Mouse (Mus musculus) midbrain, embryonic 13.5 days (tissue): ENCODE results near the gene Cacng8. TPM values are rescaled to one million over a fixed set of nuclear protein-coding genes. Genes with fewer than 3 reads are reported as not detected.
A peak's percentile ranks its signal among the peaks of the same experiment; 100 is the strongest.

ENCODE experiments used
- ATAC-seq: fragments of 200-750 bp; cut with Nextera tagmentation; 2 replicates; pipeline ENCODE4 v1.8.0; 2017; ENCODE audit warnings: mild to moderate bottlenecking, moderate TSS enrichment, moderate library complexity
- H3K27ac ChIP-seq: fragments of 300-500 bp; sonication (generic); 2 replicates; pipeline ENCODE4 v1.5.1; 2015; ENCODE audit warnings: inconsistent platforms, mild to moderate bottlenecking, moderate library complexity
- H3K27me3 ChIP-seq: fragments of 300-500 bp; sonication (generic); 2 replicates; pipeline ENCODE4 v1.6.1; 2015; ENCODE audit warnings: mild to moderate bottlenecking, inconsistent platforms
- H3K36me3 ChIP-seq: fragments of 300-500 bp; sonication (generic); 2 replicates; pipeline ENCODE4 v1.6.1; 2015; ENCODE audit warnings: mild to moderate bottlenecking, inconsistent platforms
- H3K4me1 ChIP-seq: fragments of 300-500 bp; sonication (generic); replicated peaks from 2 replicates; pipeline ENCODE4 v1.6.1; 2015; ENCODE audit warnings: inconsistent platforms
- H3K4me2 ChIP-seq: fragments of 300-500 bp; sonication (generic); replicated peaks from 2 replicates; pipeline ENCODE4 v1.6.1; 2015; ENCODE audit warnings: moderate library complexity, mild to moderate bottlenecking, inconsistent platforms
- H3K4me3 ChIP-seq: fragments of 300-500 bp; sonication (generic); replicated peaks from 2 replicates; pipeline ENCODE4 v1.5.1; 2015; ENCODE audit warnings: mild to moderate bottlenecking, inconsistent platforms
- H3K9ac ChIP-seq: fragments of 300-500 bp; sonication (generic); replicated peaks from 2 replicates; pipeline ENCODE4 v1.6.1; 2015; ENCODE audit warnings: mild to moderate bottlenecking, inconsistent platforms
- H3K9me3 ChIP-seq: fragments of 300-500 bp; sonication (generic); 2 replicates; pipeline ENCODE4 v1.6.1; 2016; ENCODE audit warnings: mild to moderate bottlenecking, inconsistent platforms
- WGBS: fragments of 180-500 bp; shearing (Covaris S2); methylation state at CpG from one replicate; pipeline ENCODE4 v1.1.7; 2015; 5-methylcytosine and 5-hydroxymethylcytosine counted together
- polyA plus RNA-seq: library from polyadenylated mRNA; unstranded; fragments of >200 nt; fragmentation: Nextera tagmentation; extraction: Ambion mirVana; gene quantifications from 2 replicates; pipeline ENCODE4 v1.2.1, GENCODE M21; 2015

The Cacng8 gene
- polyA plus RNA-seq, 1 experiment from 2014 or later = 13.9 TPM

DNA sequence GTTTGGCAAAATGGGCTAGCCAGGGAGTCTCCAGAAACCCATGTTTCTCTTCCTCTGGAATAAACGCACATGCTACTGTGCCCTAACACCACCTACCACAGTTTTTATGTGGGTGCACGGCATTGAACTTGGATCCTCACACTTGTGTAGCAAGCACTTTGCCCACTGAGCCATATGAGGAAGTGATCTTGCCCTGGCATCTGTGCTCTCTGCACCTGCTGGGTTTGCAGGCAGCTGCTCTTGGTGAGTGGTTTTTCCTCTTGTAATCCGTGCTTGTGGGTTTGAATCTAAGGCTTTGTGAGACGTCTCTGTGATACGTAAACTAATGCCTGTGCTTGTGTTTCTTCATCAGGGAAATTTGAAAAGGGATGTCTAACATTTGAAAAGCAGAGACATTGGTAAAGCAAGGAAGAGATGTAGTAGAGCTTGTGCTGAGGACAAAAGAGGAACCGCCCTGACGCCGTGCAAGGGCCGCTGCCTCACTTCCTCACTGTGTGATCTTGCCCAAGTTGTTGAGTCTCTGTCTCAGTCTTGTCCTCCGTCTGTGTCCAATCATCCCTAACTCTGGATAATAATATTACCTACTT is 52.1 kb downstream of the Cacng8 start:
- no peaks in the 10 kb centered on the region for H3K36me3 ChIP-seq
- ATAC-seq = no peak
- H3K9me3 ChIP-seq = no peaks in the 10 kb centered on the region
- H3K4me2 ChIP-seq = no peak overlapping the region
- 89% methylated on average over 10 of the region's 10 CpGs for WGBS
- no peaks in the 10 kb centered on the region for H3K4me1 ChIP-seq
- H3K9ac ChIP-seq = no peak overlapping the region
- H3K4me3 ChIP-seq = no peak overlapping the region
- H3K27ac ChIP-seq = no peak overlapping the region
- H3K27me3 ChIP-seq = no peaks in the 10 kb centered on the region

GRCm38 (mm10) chr7:3444678-3445077 is 54.2 kb downstream of the Cacng8 start:
- WGBS = 86% methylated on average over 3 of the region's 3 CpGs
- Histone ChIP-seq H3K4me3 (no peak overlapping the region), H3K36me3 (no peaks in the 10 kb centered on the region), H3K27ac (no peak overlapping the region), H3K4me1 (no peaks in the 10 kb centered on the region), H3K4me2 (no peak overlapping the region), H3K9ac (no peak overlapping the region), H3K27me3 (no peaks in the 10 kb centered on the region), H3K9me3 (no peaks in the 10 kb centered on the region)
- no peak for ATAC-seq

GRCm38 (mm10) chr7:3446584-3446983 is 56.1 kb downstream of the Cacng8 start:
- H3K9ac ChIP-seq = no peak overlapping the region
- H3K27me3 ChIP-seq = no peaks in the 10 kb centered on the region
- H3K27ac ChIP-seq = no peak overlapping the region
- WGBS = 83% methylated on average over 3 of the region's 3 CpGs
- H3K4me1 ChIP-seq = no peaks in the 10 kb centered on the region
- no peak overlapping the region for H3K4me2 ChIP-seq
- no peaks in the 10 kb centered on the region for H3K36me3 ChIP-seq
- no peak overlapping the region for H3K4me3 ChIP-seq
- no peaks in the 10 kb centered on the region for H3K9me3 ChIP-seq
- no peak for ATAC-seq

- Histone ChIP-seq H3K4me1 (no peaks in the 10 kb centered on the region), H3K9ac (no peak overlapping the region), H3K27ac (no peak overlapping the region), H3K4me2 (no peak overlapping the region), H3K4me3 (no peak overlapping the region), H3K36me3 (no peaks in the 10 kb centered on the region), H3K9me3 (no peaks in the 10 kb centered on the region), H3K27me3 (no peaks in the 10 kb centered on the region)
- ATAC-seq = no peak
- 73% methylated on average over 4 of the region's 4 CpGs for WGBS
Measured at GRCm38 (mm10) chr7:3447026-3447425, 56.5 kb downstream of the Cacng8 start.

DNA sequence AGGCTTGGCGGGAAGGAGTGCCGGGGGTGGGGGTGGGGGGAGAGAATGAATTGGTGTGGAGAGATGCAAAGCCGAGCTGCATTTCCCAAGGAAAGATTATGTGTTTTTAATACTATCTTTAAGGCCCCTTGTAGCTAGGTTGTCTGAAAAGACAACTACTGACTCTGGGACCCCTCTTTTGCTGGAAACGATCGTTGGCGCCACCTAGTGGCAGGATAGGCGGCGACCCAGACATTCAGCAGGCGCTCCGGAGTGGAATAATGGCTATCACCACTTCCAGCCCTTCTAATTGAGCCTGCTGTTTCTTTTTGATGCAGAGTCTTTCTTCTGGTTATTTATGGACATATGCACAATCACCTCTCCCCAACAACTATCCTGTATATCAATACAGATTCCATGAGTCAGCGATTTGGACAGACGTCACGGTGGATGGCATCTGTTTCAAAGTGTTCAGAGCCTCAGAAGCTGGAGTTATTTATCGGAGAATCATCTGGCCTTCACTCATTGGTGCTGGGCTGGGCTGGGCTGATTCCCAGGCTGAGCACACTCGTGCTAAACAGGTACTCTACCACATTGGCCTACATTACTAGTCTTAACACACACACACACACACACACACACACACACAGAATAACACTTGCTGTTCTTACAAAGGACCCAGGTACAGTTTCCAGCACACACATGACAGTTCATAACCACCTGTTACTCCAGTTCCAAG is 58.4 kb downstream of the Cacng8 start:
- Histone ChIP-seq H3K36me3 (no peaks in the 10 kb centered on the region), H3K27me3 (no peaks in the 10 kb centered on the region), H3K4me2 (no peak overlapping the region), H3K9me3 (no peaks in the 10 kb centered on the region), H3K9ac (no peak overlapping the region), H3K4me3 (no peak overlapping the region), H3K27ac (no peak overlapping the region), H3K4me1 (no peaks in the 10 kb centered on the region)
- peak; percentile 81 for ATAC-seq
- WGBS = 20% methylated on average over 15 of the region's 15 CpGs

GRCm38 (mm10) chr7:3450671-3451070 is 60.2 kb downstream of the Cacng8 start:
- Histone ChIP-seq H3K27me3 (no peaks in the 10 kb centered on the region), H3K9ac (no peak overlapping the region), H3K4me3 (no peak overlapping the region), H3K9me3 (no peaks in the 10 kb centered on the region), H3K27ac (no peak overlapping the region), H3K4me1 (no peaks in the 10 kb centered on the region), H3K36me3 (no peaks in the 10 kb centered on the region), H3K4me2 (no peak overlapping the region)
- 72% methylated on average over 5 of the region's 5 CpGs for WGBS
- ATAC-seq = no peak

GRCm38 (mm10) chr7:3451161-3451560 is 60.7 kb downstream of the Cacng8 start:
- Histone ChIP-seq H3K36me3 (no peaks in the 10 kb centered on the region), H3K27ac (no peak overlapping the region), H3K9me3 (no peaks in the 10 kb centered on the region), H3K4me1 (no peaks in the 10 kb centered on the region), H3K27me3 (no peaks in the 10 kb centered on the region), H3K4me2 (no peak overlapping the region), H3K9ac (no peak overlapping the region), H3K4me3 (no peak overlapping the region)
- 71% methylated on average over 6 of the region's 6 CpGs for WGBS
- ATAC-seq = no peak

DNA sequence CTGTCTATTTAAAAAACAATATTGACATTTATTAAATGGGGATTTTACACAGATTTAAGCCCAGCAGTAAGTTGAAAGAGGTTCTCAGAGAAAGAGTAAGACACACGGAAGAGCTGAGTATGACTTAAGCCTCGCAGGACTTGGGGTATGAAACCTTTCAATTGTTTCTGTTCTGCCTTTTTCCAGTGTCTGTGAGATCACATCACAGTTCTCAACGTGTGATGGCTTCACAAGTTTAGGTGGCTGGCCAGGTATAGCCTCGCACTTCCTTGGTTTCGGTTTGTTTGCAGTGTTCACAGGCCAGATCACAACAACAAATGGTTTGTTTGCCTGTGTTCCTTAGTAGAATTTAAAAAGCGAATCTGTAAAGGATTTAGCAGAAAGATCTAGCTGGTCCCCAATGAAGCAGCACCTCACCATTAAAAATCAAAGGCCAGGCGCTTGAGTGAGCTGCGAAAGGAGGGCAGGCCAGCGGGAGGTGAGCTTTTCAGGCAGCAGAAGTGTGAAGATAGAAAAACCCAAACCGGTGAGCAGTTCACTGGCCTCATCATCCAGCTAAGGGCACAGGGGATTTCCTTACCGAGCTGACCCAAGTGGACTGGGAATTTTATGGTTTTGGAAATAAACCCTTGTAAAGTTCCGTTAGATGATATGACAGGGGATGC is 62.5 kb downstream of the Cacng8 start:
- 60% methylated on average over 12 of the region's 12 CpGs for WGBS
- Histone ChIP-seq H3K4me2 (no peak overlapping the region), H3K4me3 (no peak overlapping the region), H3K9ac (no peak overlapping the region), H3K9me3 (no peaks in the 10 kb centered on the region), H3K27me3 (no peaks in the 10 kb centered on the region), H3K4me1 (no peaks in the 10 kb centered on the region), H3K36me3 (no peaks in the 10 kb centered on the region), H3K27ac (no peak overlapping the region)
- ATAC-seq = no peak

- no peaks in the 10 kb centered on the region for H3K9me3 ChIP-seq
- no peak overlapping the region for H3K9ac ChIP-seq
- no peaks in the 10 kb centered on the region for H3K27me3 ChIP-seq
- no peaks in the 10 kb centered on the region for H3K4me1 ChIP-seq
- no peaks in the 10 kb centered on the region for H3K36me3 ChIP-seq
- WGBS = 61% methylated on average over 11 of the region's 11 CpGs
- H3K4me2 ChIP-seq = no peak overlapping the region
- no peak for ATAC-seq
- H3K4me3 ChIP-seq = no peak overlapping the region
- H3K27ac ChIP-seq = no peak overlapping the region
Measured at GRCm38 (mm10) chr7:3453486-3454183, 63.2 kb downstream of the Cacng8 start.

- Histone ChIP-seq H3K27ac (no peak overlapping the region), H3K9me3 (no peaks in the 10 kb centered on the region), H3K4me1 (no peaks in the 10 kb centered on the region), H3K4me2 (no peak overlapping the region), H3K4me3 (no peak overlapping the region), H3K9ac (no peak overlapping the region), H3K36me3 (no peaks in the 10 kb centered on the region), H3K27me3 (no peaks in the 10 kb centered on the region)
- ATAC-seq = no peak
- 94% methylated on average over 10 of the region's 10 CpGs for WGBS
Measured at GRCm38 (mm10) chr7:3457111-3457840, 66.8 kb downstream of the Cacng8 start.

DNA sequence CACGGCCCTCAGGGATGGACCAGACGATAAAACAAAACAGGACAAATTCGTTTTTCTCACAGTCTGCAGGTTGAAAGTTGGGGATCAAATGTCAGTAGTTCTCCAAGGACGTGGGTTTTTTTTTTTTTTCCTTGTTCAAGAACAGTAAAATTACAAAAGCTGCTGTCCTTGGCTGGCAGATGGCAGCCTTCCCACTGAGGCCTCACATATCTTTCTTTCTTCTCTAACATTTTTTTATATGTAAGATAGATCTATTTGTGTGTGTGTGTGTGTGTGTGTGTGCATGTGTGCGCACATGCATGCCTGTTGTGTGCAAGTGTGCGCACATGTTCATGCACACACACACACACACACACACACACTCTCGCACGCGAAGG is 67.3 kb downstream of the Cacng8 start:
- H3K27ac ChIP-seq = no peak overlapping the region
- no peaks in the 10 kb centered on the region for H3K4me1 ChIP-seq
- H3K4me2 ChIP-seq = no peak overlapping the region
- WGBS = 83% methylated on average over 9 of the region's 9 CpGs
- H3K9me3 ChIP-seq = no peaks in the 10 kb centered on the region
- H3K9ac ChIP-seq = no peak overlapping the region
- no peaks in the 10 kb centered on the region for H3K27me3 ChIP-seq
- H3K4me3 ChIP-seq = no peak overlapping the region
- ATAC-seq = no peak
- H3K36me3 ChIP-seq = no peaks in the 10 kb centered on the region

GRCm38 (mm10) chr7:3460261-3460660 is 69.8 kb downstream of the Cacng8 start:
- 91% methylated on average over 8 of the region's 8 CpGs for WGBS
- Histone ChIP-seq H3K4me1 (no peaks in the 10 kb centered on the region), H3K4me3 (no peak overlapping the region), H3K27ac (no peak overlapping the region), H3K27me3 (no peaks in the 10 kb centered on the region), H3K9ac (no peak overlapping the region), H3K4me2 (no peak overlapping the region), H3K36me3 (no peaks in the 10 kb centered on the region), H3K9me3 (no peaks in the 10 kb centered on the region)
- no peak for ATAC-seq
